Mouse (Mus musculus) naive thymus-derived CD4-positive, alpha-beta T cell, adult 2 months (primary cell): ENCODE results near the gene Tnfsf13.

Experiments
- DNase-seq: peaks from one replicate; pipeline ENCODE4 v3.0.0-alpha.2; 2011; ENCODE audit warnings: low read depth

The Tnfsf13 gene

DNA sequence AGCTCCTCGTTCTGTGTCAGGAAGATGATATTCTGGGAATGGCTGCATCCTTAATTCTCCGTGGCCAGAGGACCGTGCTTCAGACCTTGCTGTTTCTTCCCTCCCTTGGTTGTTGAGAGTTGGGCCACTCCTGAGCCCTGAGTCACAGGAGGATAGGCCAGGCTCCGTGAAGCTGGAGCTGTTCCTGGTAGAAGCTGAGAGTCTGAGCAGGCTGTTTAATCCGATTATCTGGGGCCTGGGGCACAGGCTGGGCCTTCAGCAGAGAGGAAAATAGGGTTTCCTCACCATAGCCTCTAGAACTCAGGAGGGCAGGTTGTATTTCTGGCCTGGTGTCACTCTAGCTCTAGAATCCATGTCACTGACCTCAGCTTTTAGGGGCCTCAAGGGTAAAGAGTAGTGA lies 32.2 kb downstream of the Tnfsf13 start:
- no peak for DNase-seq

DNA sequence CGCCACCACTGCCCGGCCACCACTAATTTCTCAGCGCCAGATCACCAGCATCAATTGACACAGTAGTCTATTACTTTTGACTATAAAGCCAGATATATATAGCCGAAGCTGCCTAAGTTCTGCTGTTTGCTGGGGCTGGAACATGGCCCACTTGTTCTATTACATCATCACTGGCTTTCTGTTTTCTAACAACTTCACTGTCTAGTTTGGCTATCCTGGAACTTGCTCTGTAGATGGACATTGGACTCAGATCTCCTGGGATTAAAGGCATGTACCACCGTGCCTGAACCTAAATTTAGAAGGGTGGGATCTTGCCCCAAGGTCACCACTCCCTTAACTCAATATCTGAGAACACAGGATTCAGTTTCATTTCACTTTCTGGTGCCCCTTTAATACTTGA lies 39.7 kb downstream of the Tnfsf13 start:
- no peak for DNase-seq

DNA sequence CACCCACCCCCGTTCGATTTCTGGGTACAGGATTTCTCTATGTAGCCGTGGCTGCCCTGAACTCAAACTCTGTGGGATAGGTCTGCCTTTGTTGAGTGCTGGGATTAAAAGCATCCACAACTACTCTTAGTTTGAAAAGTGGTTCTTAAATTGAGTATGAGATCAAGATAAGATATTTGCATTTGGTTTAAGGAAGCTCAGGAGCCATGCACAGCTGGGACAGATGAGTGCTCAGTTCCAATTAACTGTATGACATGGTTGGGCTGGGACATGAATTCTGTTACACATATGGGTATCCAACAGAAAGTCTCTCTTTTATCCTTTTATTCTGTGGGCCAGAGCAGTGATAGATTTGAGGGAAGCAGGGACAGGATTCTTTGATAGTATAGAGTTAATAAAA lies 50.1 kb downstream of the Tnfsf13 start:
- DNase-seq, result no peak

DNA sequence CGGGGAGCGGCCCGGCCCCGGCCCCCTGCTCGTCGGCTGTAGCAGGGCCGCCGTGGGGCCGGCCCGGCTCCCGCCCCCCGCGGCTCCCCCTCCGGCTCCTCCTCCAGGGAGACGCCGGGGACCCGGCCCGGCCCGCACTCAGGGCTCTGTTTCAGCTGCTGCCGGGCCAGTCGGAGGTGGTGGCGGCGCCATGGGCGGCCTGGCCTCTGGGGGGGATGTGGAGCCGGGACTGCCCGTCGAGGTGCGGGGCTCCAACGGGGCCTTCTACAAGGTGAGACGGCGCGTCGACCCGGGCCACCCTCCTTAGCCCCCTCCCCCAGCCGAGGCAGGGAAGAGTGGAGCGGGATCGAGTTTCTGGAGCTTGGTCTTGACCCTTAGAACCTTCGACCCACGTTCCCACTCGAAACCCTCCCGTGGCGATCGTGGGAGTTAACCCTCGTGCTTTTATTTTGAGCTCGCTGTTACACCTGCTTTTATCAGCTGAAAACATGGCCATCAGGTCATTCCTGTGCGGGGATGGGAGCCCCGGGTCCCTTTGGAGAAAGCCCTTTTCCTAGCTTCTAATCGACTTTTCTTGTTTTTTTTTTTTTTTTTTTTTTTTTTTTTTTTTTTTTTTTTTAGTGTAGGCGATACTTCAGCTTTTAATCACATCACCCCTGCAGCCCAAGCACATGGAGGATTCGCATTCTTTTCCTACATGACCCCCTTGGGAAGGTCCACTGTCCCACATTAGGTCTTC lies 52.3 kb downstream of the Tnfsf13 start:
- no peak for DNase-seq
